Mouse (Mus musculus) ES-Bruce4 (cell line): ENCODE results near the gene Sv2a.

ENCODE experiments used
- CTCF ChIP-seq: IDR thresholded peaks from one replicate; pipeline ENCODE4 v1.8.1; 2011; ENCODE audit warnings: low read depth, low read length
- POLR2A ChIP-seq: IDR thresholded peaks from one replicate; pipeline ENCODE4 v1.8.1; 2011; ENCODE audit warnings: low read length; ENCODE audit not compliant: insufficient read depth

DNA sequence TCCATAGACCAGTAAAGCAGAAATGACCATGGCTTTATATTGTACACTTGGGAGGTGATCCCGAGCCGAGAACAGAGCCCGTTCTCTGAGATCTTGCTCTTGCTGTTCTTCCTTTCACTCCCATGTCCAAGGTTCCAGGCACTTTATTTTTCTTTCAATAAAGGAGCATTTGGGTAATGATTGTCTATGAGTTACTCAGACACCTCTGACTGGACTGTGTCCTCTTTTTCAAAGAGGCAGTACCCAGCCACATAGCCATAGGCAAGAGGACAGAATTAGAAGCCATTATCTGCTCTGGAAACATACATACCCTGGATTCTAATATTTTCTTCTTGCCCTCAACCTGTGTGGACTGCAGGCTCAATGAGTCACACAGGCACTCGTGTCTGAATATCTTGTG is 21.1 kb upstream of the Sv2a start:
- TF ChIP-seq CTCF, result no peak
- TF ChIP-seq POLR2A, result no peak
